Mouse (Mus musculus) left cerebral cortex, adult 2 months (tissue): ENCODE data around the gene Csnk2a1. TPM values are rescaled to one million over a fixed set of nuclear protein-coding genes. Genes with fewer than 3 reads are reported as not detected.

Source experiments
- DNase-seq, 2 experiments: peaks; one replicate each; pipeline ENCODE4 v3.0.0; 2021 to 2022; ENCODE audit warnings: low spot score in 2 of 2, mixed read lengths in 1 of 2; ENCODE audit errors: extremely low spot score in 1 of 2
- H3K27ac ChIP-seq: fragments of 200-600 bp; 2 replicates; pipeline ENCODE4 v1.8.1; 2022
- H3K4me3 ChIP-seq: fragments of 200-600 bp; 2 replicates; pipeline ENCODE4 v1.8.1; 2022
- CTCF ChIP-seq: fragments of 200-600 bp; IDR thresholded peaks from 2 replicates; pipeline ENCODE4 v1.8.1; 2022; ENCODE audit warnings: antibody characterized with exemption, mild to moderate bottlenecking, moderate library complexity
- intact Hi-C: fragments of 180-260 bp; cut with DNase I; formaldehyde crosslinking; loops from one replicate; pipeline ENCODE4 v1.15.1; 2025
- total RNA-seq, 2 experiments: library from RNA; stranded (reverse); gene quantifications; 2 replicates each; pipeline ENCODE4 v1.2.3; 2021

The Csnk2a1 gene
- total RNA-seq, 2 experiments from 2014 or later = 98.0 to 104 TPM

DNA sequence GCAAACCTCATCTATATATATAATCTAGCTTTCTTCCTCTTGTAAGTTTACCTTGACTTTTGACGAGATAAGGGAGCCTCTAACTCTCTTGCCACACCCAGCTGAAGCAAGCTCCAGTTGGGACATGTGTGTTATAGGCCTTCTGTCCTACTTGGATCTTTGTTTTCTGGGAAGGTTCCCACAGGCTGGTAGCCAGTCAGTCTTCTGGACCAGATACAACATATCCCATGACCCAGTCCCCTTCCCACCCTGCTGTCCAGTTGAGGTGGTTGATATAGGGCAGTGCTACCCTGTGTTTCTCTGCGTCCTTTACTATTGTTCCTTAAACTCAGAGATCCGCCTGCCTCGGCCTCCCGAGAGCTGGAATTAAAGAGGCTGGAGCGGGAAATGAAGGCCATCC lies 78.8 kb downstream of the Csnk2a1 start:
- Histone ChIP-seq H3K27ac (no peak overlapping the region), H3K4me3 (no peak overlapping the region)
- DNase-seq = no peak
- intact Hi-C loops = no loop called here
- TF ChIP-seq CTCF = no peak

DNA sequence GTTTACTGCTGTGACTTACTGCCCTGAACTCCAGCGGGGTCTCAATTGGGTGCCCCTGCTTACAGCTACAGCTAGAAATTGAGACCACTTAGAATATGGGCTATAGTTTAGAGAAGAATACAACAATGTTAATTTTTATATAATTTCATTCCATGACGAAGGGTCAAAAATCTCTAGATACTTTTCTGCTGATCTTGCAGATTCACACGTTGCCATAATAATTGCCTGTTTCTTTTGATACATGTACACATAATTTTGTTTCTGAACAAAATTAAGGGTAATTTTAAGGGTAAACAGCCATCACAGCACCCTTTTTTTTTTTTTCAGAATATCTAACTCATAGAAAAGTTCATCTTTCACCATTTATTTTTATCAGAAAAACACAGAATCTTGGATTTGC lies 80.5 kb downstream of the Csnk2a1 start:
- no peak for DNase-seq
- intact Hi-C loops = no loop called here
- TF ChIP-seq CTCF = no peak
- no peak overlapping the region for H3K4me3 ChIP-seq
- H3K27ac ChIP-seq = no peak overlapping the region

DNA sequence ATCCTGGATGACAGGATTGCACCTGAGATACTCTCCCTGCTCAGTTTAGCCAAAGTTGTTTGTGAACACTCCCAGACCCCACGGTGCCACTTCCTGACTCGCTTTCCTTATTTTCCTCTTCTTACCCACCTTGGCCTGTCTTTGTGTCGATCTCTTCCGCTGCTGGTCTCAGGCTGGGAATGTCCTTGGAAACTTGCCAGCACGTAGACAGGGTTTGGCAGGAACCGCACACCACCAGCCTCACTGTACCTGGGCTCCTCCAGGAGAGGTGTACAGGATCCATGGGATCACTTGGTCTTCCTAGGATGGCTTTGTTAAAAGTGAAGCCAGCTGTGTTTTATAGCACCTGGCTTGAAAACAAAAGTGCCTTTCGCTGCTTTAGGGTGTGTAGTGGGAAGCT lies 86.4 kb downstream of the Csnk2a1 start:
- DNase-seq = no peak
- Histone ChIP-seq H3K27ac (no peak overlapping the region), H3K4me3 (no peak overlapping the region)
- intact Hi-C loops = no loop called here
- no peak for TF ChIP-seq CTCF

DNA sequence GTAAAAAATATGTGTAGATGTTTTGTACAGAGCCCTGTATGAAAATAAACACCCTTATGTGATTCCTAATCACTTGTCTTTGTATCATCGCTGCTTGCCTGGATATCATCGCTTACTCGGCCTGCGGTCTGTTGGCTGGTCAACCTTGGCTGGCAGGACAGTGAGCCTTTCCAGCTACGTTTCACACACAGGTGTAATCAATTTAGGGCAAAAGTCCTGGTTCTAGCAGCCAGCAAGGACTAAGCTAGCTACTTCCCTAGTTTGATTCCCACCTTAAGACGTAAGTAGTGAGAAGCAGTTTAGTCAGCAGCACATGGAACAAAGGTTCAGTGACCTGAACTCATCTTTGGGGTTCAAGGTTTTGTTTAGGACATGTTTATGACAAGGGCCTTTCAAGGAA lies 87.3 kb downstream of the Csnk2a1 start:
- DNase-seq = no peak
- intact Hi-C loops = no loop called here
- H3K4me3 ChIP-seq = no peak overlapping the region
- no peak overlapping the region for H3K27ac ChIP-seq
- TF ChIP-seq CTCF = no peak

DNA sequence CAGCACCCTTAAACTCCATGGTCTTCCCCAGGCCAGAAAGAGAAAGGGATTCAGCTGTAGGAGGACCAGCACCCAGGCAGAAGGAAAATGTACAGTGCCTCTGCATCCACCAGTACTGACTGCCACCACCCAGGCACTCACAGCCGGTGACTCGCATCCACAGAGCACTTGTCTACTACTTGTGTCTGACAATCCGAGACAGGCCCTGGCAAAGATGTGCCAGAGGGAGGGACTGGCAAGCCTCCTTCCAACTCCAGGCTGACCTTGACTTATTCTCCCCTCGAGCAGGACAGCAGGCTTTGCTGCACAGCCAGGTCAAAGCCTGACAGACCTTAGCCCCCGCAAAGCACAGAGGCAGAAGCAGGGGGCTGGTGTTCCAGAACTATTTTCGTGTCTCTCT lies 90.4 kb downstream of the Csnk2a1 start:
- no peak for TF ChIP-seq CTCF
- Histone ChIP-seq H3K4me3 (no peak overlapping the region), H3K27ac (no peak overlapping the region)
- DNase-seq = no peak
- intact Hi-C loops = no loop called here

DNA sequence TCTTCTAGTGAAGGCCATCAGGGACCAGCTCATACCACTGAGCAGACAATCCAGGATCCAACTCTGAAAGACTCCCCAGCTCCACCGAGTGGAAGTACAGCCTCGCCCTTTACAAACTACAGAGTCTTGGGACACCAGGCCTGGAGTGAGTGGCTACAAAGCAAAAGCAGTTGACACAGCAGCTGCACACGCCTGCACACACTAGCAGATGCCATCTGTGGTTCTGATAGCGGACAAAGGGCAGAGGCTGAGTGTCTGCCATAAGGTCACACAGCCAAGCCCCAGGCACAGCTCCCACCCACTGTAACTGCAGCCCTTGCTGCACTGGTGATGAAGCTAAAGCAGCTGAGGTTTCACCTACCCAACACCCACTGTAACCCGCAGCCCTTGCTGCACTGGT lies 94.9 kb downstream of the Csnk2a1 start:
- H3K4me3 ChIP-seq = no peak overlapping the region
- TF ChIP-seq CTCF = no peak
- intact Hi-C loops = no loop called here
- DNase-seq = no peak
- H3K27ac ChIP-seq = no peak overlapping the region

DNA sequence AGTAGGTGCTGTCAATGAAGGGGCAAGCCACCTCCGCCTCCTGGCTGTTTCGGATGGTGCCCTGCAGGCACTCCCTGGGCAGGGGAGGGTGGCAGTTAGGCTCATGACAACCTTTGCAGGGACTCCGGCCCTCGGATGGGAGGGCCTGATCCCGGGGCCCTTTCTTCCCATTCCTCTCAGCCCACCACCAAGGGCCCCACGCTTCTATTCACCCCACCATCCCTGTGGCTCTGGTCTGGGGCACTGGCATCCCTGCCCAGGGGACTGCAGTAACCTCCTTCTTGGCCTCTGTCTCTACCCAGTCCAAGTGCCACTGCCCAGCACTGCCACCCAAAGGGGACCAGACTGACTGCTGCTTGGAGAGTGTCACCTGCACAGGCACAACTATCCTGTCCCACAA lies 95.6 kb downstream of the Csnk2a1 start:
- no peak for DNase-seq
- intact Hi-C loops = no loop called here
- H3K27ac ChIP-seq = no peak overlapping the region
- no peak overlapping the region for H3K4me3 ChIP-seq
- TF ChIP-seq CTCF = no peak

DNA sequence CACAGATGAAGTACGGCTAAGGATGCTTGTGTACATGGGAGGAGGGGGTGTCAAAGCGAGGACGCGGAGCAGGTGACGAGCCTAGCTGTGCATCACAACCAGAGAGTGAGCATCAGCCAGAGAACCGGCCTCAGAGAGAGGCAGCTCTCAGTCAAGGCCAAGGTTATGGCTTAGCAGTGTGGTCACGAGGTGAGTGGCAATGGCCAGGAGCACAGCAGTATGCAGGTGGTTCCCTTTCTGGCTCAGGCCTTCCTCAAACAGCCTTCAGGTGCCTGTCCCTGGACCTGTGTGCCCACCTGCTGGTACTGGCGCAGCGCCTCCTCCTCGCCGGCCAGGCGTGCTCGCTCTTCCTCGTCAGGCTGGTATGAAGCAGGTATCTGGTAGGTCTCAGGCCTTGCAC lies 97.3 kb downstream of the Csnk2a1 start:
- no peak for TF ChIP-seq CTCF
- DNase-seq = no peak
- no peak overlapping the region for H3K27ac ChIP-seq
- intact Hi-C loops = no loop called here
- no peak overlapping the region for H3K4me3 ChIP-seq

DNA sequence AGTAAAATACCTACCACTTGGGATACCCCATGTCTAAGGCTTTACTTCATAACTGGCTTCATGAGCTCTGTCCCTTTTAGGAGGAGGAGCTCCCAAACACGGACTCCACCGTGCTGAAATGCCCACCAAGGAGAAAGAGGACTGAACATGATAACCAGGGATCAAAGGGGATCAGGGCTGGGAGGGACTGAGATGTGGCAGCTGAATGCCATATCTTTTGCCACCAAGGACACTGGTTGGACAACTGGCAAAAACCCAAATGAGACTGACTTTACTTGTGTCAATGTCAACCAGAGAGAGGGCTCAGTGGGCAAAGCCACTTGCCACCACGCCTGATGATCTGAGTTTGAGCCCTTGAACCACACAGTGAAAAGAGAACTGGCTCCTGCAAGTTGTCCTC lies 98.2 kb downstream of the Csnk2a1 start:
- intact Hi-C loops = no loop called here
- DNase-seq = no peak
- Histone ChIP-seq H3K27ac (no peak overlapping the region), H3K4me3 (no peak overlapping the region)
- TF ChIP-seq CTCF = no peak

DNA sequence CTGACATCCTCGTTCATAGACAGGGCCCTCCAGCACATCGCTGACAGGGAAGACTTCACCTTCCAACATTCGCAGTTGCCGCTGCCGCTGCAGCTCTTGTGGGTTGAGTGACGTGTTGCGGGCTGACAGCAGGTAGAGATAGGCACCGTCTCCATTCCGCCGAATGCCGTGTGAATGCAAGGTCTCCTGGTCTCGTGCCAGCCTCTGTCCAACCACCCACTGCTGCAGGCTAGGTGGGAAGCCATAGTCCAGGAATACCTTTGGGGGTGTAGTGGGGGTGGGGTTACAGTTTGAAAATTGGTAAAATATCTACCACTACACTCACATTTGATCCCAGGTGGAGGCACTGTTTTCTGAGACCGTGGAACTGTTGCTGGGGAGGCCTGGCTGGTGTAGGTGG lies 99.5 kb downstream of the Csnk2a1 start:
- intact Hi-C loops = no loop called here
- TF ChIP-seq CTCF = no peak
- Histone ChIP-seq H3K4me3 (no peak overlapping the region), H3K27ac (no peak overlapping the region)
- DNase-seq = no peak

DNA sequence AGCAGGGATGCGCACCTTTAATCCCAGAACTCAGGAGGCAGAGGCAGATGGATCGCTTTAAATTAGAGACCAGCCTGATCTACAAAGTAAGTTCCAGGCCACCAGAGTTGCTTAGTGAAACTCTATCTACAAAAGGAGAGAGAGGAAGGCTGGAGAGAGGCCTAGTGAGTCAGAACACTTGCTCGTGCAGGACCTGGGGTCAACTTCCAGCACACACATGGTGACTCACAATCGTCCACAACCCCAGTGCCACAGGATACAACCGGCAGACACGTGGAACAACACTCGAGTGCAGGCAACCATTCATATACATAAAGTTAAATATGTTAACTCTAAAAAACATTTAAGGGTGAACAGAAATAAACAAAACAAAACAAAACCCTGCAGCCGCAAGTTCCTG lies 100.0 kb downstream of the Csnk2a1 start:
- no peak for TF ChIP-seq CTCF
- intact Hi-C loops = no loop called here
- Histone ChIP-seq H3K27ac (no peak overlapping the region), H3K4me3 (no peak overlapping the region)
- DNase-seq = no peak

DNA sequence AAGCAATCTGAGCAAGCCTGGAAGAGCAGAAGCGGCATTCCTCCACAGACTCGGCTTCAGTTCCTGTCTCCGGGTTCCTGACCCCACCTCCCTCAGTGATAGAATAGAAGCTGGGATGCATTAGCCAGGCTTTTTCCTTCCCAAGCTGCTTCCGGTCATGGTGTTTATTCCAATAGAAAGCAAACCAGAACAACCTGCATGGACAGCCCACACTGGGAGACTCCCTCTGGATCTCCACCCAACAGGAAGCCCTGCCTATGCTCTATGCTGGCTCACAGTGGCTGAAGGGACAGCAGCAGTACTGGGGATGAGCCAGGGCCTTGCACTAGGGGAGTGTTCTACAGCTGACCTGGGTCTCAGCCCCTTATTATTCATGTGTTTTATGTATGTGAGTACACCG lies 101.3 kb downstream of the Csnk2a1 start:
- no peak overlapping the region for H3K27ac ChIP-seq
- DNase-seq = no peak
- intact Hi-C loops = no loop called here
- H3K4me3 ChIP-seq = no peak overlapping the region
- no peak for TF ChIP-seq CTCF

DNA sequence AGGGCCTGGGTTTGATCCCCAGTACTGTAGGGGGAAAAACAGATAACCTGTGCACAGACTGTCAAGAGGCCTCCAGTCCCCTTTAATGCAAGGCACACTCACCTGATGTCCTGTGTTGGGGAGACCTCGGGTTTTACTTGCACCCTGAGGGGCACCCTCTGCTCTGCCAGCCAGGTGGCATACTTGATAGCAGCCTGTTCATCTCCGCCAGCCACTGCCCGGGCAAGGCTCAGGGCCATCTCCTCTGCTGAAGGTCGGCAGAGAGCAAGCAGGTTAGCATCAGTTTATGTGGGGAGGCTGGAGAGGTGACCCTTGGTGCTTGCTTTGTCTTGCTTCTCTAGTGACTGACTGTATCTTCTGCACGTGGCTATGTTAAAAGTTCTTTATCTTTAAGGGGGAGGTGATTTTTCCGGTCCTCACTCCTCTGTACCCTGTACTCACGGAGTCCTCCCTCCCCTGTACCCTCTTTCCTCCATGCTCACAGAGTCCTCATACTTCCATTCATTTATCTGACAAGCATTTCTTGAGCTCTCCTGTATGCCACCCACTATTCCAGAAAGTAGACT lies 104.3 kb downstream of the Csnk2a1 start:
- Histone ChIP-seq H3K4me3 (peak overlapping the region; percentile 81; the same call in 1 of the 2 replicates), H3K27ac (no peak overlapping the region)
- intact Hi-C loops = no loop called here
- TF ChIP-seq CTCF = no peak
- no peak for DNase-seq

Other genes starting within 250 kb of the Csnk2a1 start
- gene Fam110a, start 246.6 kb upstream of the Csnk2a1 start, total RNA-seq = 1 to 10 TPM; 6.6 to 6.7 TPM
- gene Slc52a3, start 230.3 kb upstream of the Csnk2a1 start, total RNA-seq = 1 to 10 TPM; 2.6 to 2.9 TPM
- 10 to 100 TPM; 18.7 to 23.9 TPM for gene Scrt2, start 145.3 kb upstream of the Csnk2a1 start, total RNA-seq
- gene Srxn1, start 121.3 kb upstream of the Csnk2a1 start, total RNA-seq = 100 to 1,000 TPM in 1 of 2 experiments, 10 to 100 TPM in 1; 98.3 to 114 TPM
- gene Tcf15, start 83.3 kb upstream of the Csnk2a1 start, total RNA-seq = 1 to 10 TPM; 1.6 to 2.4 TPM
- gene Tbc1d20, start 67.0 kb downstream of the Csnk2a1 start, total RNA-seq = 10 to 100 TPM; 54.0 to 57.1 TPM
- 100 to 1,000 TPM; 111 to 117 TPM for gene Rbck1, start 105.8 kb downstream of the Csnk2a1 start, total RNA-seq
- gene Trib3, start 117.2 kb downstream of the Csnk2a1 start, total RNA-seq = 1 to 10 TPM in 1 of 2 experiments, under 1 TPM in 1; 0.84 to 1.1 TPM
- gene Nrsn2, start 149.8 kb downstream of the Csnk2a1 start, total RNA-seq = 10 to 100 TPM; 74.6 to 90.8 TPM
- 10 to 100 TPM; 12.8 to 15.7 TPM for gene Sox12, start 171.2 kb downstream of the Csnk2a1 start, total RNA-seq
- 1 to 10 TPM; 8.5 to 9.9 TPM for gene Zcchc3, start 188.2 kb downstream of the Csnk2a1 start, total RNA-seq
- gene 6820408C15Rik, start 188.7 kb downstream of the Csnk2a1 start, total RNA-seq = 1 to 10 TPM; 2.4 to 3.0 TPM
- gene Defb23, start 237.8 kb downstream of the Csnk2a1 start, total RNA-seq = not detected